Mouse (Mus musculus) neural tube, embryonic 12.5 days (tissue): Measurements from ENCODE around the gene Tmem39a. TPM values are rescaled to one million over a fixed set of nuclear protein-coding genes. Genes with fewer than 3 reads are reported as not detected.

Source experiments
- ATAC-seq: fragments of 200-750 bp; cut with Nextera tagmentation; 2 replicates; pipeline ENCODE4 v1.8.0; 2017; ENCODE audit warnings: low read depth, mild to moderate bottlenecking, moderate TSS enrichment, moderate library complexity; ENCODE audit not compliant: low FRiP score
- H3K27ac ChIP-seq: fragments of 300-500 bp; sonication (generic); 2 replicates; pipeline ENCODE4 v1.5.1; 2016
- H3K27me3 ChIP-seq: fragments of 300-500 bp; sonication (generic); replicated peaks from 2 replicates; pipeline ENCODE4 v1.6.1; 2016; ENCODE audit warnings: mild to moderate bottlenecking
- H3K36me3 ChIP-seq: fragments of 300-500 bp; sonication (generic); 2 replicates; pipeline ENCODE4 v1.6.1; 2016; ENCODE audit warnings: mild to moderate bottlenecking
- H3K4me1 ChIP-seq: fragments of 300-500 bp; sonication (generic); 2 replicates; pipeline ENCODE4 v1.6.1; 2016
- H3K4me2 ChIP-seq: fragments of 300-500 bp; sonication (generic); replicated peaks from 2 replicates; pipeline ENCODE4 v1.6.1; 2016; ENCODE audit warnings: mild to moderate bottlenecking
- H3K4me3 ChIP-seq: fragments of 300-500 bp; sonication (generic); 2 replicates; pipeline ENCODE4 v1.5.1; 2016
- H3K9ac ChIP-seq: fragments of 300-500 bp; sonication (generic); 2 replicates; pipeline ENCODE4 v1.6.1; 2016; ENCODE audit warnings: mild to moderate bottlenecking
- H3K9me3 ChIP-seq: fragments of 300-500 bp; sonication (generic); 2 replicates; pipeline ENCODE4 v1.6.1; 2016; ENCODE audit warnings: mild to moderate bottlenecking
- WGBS: fragments of 180-500 bp; shearing (Covaris S2); methylation state at CpG from one replicate; pipeline ENCODE4 v1.1.7; 2016; 5-methylcytosine and 5-hydroxymethylcytosine counted together
- polyA plus RNA-seq: library from polyadenylated mRNA; unstranded; fragments of >200 nt; fragmentation: Nextera tagmentation; extraction: Ambion mirVana; gene quantifications from 2 replicates; pipeline ENCODE4 v1.2.1, GENCODE M21; 2016

Gene Tmem39a
- polyA plus RNA-seq, 1 experiment from 2014 or later = 67.1 TPM

- no peak overlapping the region for H3K4me2 ChIP-seq
- H3K9ac ChIP-seq = no peak overlapping the region
- no peaks in the 10 kb centered on the region for H3K9me3 ChIP-seq
- H3K27ac ChIP-seq = no peak overlapping the region
- no peaks in the 10 kb centered on the region for H3K27me3 ChIP-seq
- WGBS = 93% methylated on average over 4 of the region's 4 CpGs
- H3K36me3 ChIP-seq = peaks cover 47% of the 10 kb centered on the region
- H3K4me1 ChIP-seq = no peaks in the 10 kb centered on the region
- ATAC-seq = no peak
- no peak overlapping the region for H3K4me3 ChIP-seq
Measured at GRCm38 (mm10) chr16:38592946-38593345, 34.4 kb downstream of the Tmem39a start.

- peaks cover 34% of the 10 kb centered on the region for H3K36me3 ChIP-seq
- WGBS = 90% methylated on average over 1 of the region's 1 CpGs
Measured at GRCm38 (mm10) chr16:38594435-38594834, 35.9 kb downstream of the Tmem39a start.

GRCm38 (mm10) chr16:38596099-38596498 is 37.6 kb downstream of the Tmem39a start:
- 89% methylated on average over 2 of the region's 2 CpGs for whole genome bisulfite sequencing

More at GRCm38 (mm10) chr16:38594435-38594834, 35.9 kb downstream of the Tmem39a start:
- Histone ChIP-seq H3K9me3 (no peaks in the 10 kb centered on the region), H3K4me3 (no peak overlapping the region), H3K27ac (no peak overlapping the region), H3K27me3 (no peaks in the 10 kb centered on the region), H3K4me2 (no peak overlapping the region), H3K9ac (no peak overlapping the region), H3K4me1 (no peaks in the 10 kb centered on the region)
- no peak for ATAC-seq

GRCm38 (mm10) chr16:38596651-38597050 is 38.2 kb downstream of the Tmem39a start:
- Histone ChIP-seq H3K27me3 (no peaks in the 10 kb centered on the region), H3K36me3 (peaks cover 24% of the 10 kb centered on the region), H3K4me2 (no peak overlapping the region), H3K4me3 (no peak overlapping the region), H3K4me1 (no peaks in the 10 kb centered on the region), H3K9me3 (no peaks in the 10 kb centered on the region), H3K27ac (no peak overlapping the region), H3K9ac (no peak overlapping the region)
- ATAC-seq = no peak
- 95% methylated on average over 2 of the region's 2 CpGs for WGBS

More at GRCm38 (mm10) chr16:38596099-38596498, 37.6 kb downstream of the Tmem39a start:
- Histone ChIP-seq H3K27me3 (no peaks in the 10 kb centered on the region), H3K9me3 (no peaks in the 10 kb centered on the region), H3K4me3 (no peak overlapping the region), H3K36me3 (peaks cover 27% of the 10 kb centered on the region), H3K4me2 (no peak overlapping the region), H3K27ac (no peak overlapping the region), H3K4me1 (no peaks in the 10 kb centered on the region), H3K9ac (no peak overlapping the region)
- ATAC-seq = no peak

GRCm38 (mm10) chr16:38598986-38599680 is 40.6 kb downstream of the Tmem39a start:
- H3K9ac ChIP-seq = no peak overlapping the region
- H3K4me1 ChIP-seq = no peaks in the 10 kb centered on the region
- no peaks in the 10 kb centered on the region for H3K27me3 ChIP-seq
- H3K36me3 ChIP-seq = peaks cover 13% of the 10 kb centered on the region; the same call in 1 of the 2 replicates
- H3K27ac ChIP-seq = no peak overlapping the region
- no peak overlapping the region for H3K4me2 ChIP-seq
- H3K4me3 ChIP-seq = no peak overlapping the region
- no peaks in the 10 kb centered on the region for H3K9me3 ChIP-seq
- no peak for ATAC-seq
- 62% methylated on average over 11 of the region's 11 CpGs for WGBS

- Histone ChIP-seq H3K27ac (no peak overlapping the region), H3K36me3 (peaks cover 9% of the 10 kb centered on the region; the same call in 1 of the 2 replicates), H3K27me3 (no peaks in the 10 kb centered on the region), H3K9ac (no peak overlapping the region), H3K4me1 (no peaks in the 10 kb centered on the region), H3K4me2 (no peak overlapping the region), H3K9me3 (no peaks in the 10 kb centered on the region), H3K4me3 (no peak overlapping the region)
- 52% methylated on average over 11 of the region's 11 CpGs for WGBS
- ATAC-seq = no peak
Measured at GRCm38 (mm10) chr16:38602989-38603804, 44.7 kb downstream of the Tmem39a start.

- no peak for ATAC-seq
- 87% methylated on average over 7 of the region's 7 CpGs for WGBS
- Histone ChIP-seq H3K4me3 (no peak overlapping the region), H3K27ac (no peak overlapping the region), H3K4me2 (no peak overlapping the region), H3K36me3 (peaks cover 8% of the 10 kb centered on the region; the same call in 1 of the 2 replicates), H3K9ac (no peak overlapping the region), H3K27me3 (no peaks in the 10 kb centered on the region), H3K4me1 (no peaks in the 10 kb centered on the region), H3K9me3 (no peaks in the 10 kb centered on the region)
Measured at GRCm38 (mm10) chr16:38606509-38606908, 48.0 kb downstream of the Tmem39a start.

- no peak for ATAC-seq
- Histone ChIP-seq H3K4me1 (no peaks in the 10 kb centered on the region), H3K36me3 (no peaks in the 10 kb centered on the region), H3K9ac (no peak overlapping the region), H3K27ac (no peak overlapping the region), H3K4me3 (no peak overlapping the region), H3K4me2 (no peak overlapping the region), H3K9me3 (no peaks in the 10 kb centered on the region), H3K27me3 (no peaks in the 10 kb centered on the region)
- 85% methylated on average over 12 of the region's 12 CpGs for WGBS
Measured at GRCm38 (mm10) chr16:38608687-38609086, 50.2 kb downstream of the Tmem39a start.

GRCm38 (mm10) chr16:38609092-38609491 is 50.6 kb downstream of the Tmem39a start:
- H3K36me3 ChIP-seq = no peaks in the 10 kb centered on the region
- 73% methylated on average over 18 of the region's 18 CpGs for WGBS

GRCm38 (mm10) chr16:38612646-38613045 is 54.1 kb downstream of the Tmem39a start:
- no peak for ATAC-seq
- Histone ChIP-seq H3K36me3 (no peaks in the 10 kb centered on the region), H3K27ac (no peak overlapping the region), H3K9me3 (no peaks in the 10 kb centered on the region), H3K27me3 (no peaks in the 10 kb centered on the region), H3K4me1 (no peaks in the 10 kb centered on the region), H3K9ac (no peak overlapping the region), H3K4me3 (no peak overlapping the region), H3K4me2 (no peak overlapping the region)
- WGBS = 66% methylated on average over 5 of the region's 5 CpGs

More at GRCm38 (mm10) chr16:38609092-38609491, 50.6 kb downstream of the Tmem39a start:
- H3K9ac ChIP-seq = no peak overlapping the region
- no peaks in the 10 kb centered on the region for H3K9me3 ChIP-seq
- no peak overlapping the region for H3K4me3 ChIP-seq
- H3K4me1 ChIP-seq = no peaks in the 10 kb centered on the region
- no peak for ATAC-seq
- H3K27ac ChIP-seq = no peak overlapping the region
- H3K27me3 ChIP-seq = no peaks in the 10 kb centered on the region
- no peak overlapping the region for H3K4me2 ChIP-seq

GRCm38 (mm10) chr16:38613646-38614045 is 55.1 kb downstream of the Tmem39a start:
- ATAC-seq = no peak
- no peaks in the 10 kb centered on the region for H3K4me1 ChIP-seq
- 86% methylated on average over 6 of the region's 6 CpGs for WGBS
- no peaks in the 10 kb centered on the region for H3K27me3 ChIP-seq
- no peak overlapping the region for H3K4me2 ChIP-seq
- H3K9ac ChIP-seq = no peak overlapping the region
- no peak overlapping the region for H3K27ac ChIP-seq
- no peak overlapping the region for H3K4me3 ChIP-seq
- no peaks in the 10 kb centered on the region for H3K36me3 ChIP-seq
- no peaks in the 10 kb centered on the region for H3K9me3 ChIP-seq

GRCm38 (mm10) chr16:38617977-38618376 is 59.5 kb downstream of the Tmem39a start:
- Histone ChIP-seq H3K4me3 (no peak overlapping the region), H3K9me3 (no peaks in the 10 kb centered on the region), H3K36me3 (no peaks in the 10 kb centered on the region), H3K27me3 (no peaks in the 10 kb centered on the region), H3K4me2 (no peak overlapping the region), H3K27ac (no peak overlapping the region), H3K9ac (no peak overlapping the region), H3K4me1 (no peaks in the 10 kb centered on the region)
- 97% methylated on average over 13 of the region's 13 CpGs for WGBS
- ATAC-seq = no peak
